Mouse (Mus musculus) limb, embryonic 12.5 days (tissue): Measurements from ENCODE around the gene Fcnb. TPM values are rescaled to one million over a fixed set of nuclear protein-coding genes. Genes with fewer than 3 reads are reported as not detected.

ENCODE experiments used
- ATAC-seq: fragments of 200-750 bp; cut with Nextera tagmentation; 2 replicates; pipeline ENCODE4 v1.8.0; 2017; ENCODE audit warnings: low read depth, moderate TSS enrichment; ENCODE audit not compliant: insufficient number of reproducible peaks, insufficient read depth, low FRiP score, low TSS enrichment
- H3K27ac ChIP-seq: fragments of 300-500 bp; sonication (generic); 2 replicates; pipeline ENCODE4 v1.5.1; 2016; ENCODE audit warnings: mild to moderate bottlenecking, moderate library complexity
- H3K27me3 ChIP-seq: fragments of 300-500 bp; sonication (generic); 2 replicates; pipeline ENCODE4 v1.6.1; 2016; ENCODE audit warnings: mild to moderate bottlenecking, moderate library complexity
- H3K36me3 ChIP-seq: fragments of 300-500 bp; sonication (generic); 2 replicates; pipeline ENCODE4 v1.6.1; 2016; ENCODE audit warnings: mild to moderate bottlenecking, moderate library complexity
- H3K4me1 ChIP-seq: fragments of 300-500 bp; sonication (generic); replicated peaks from 2 replicates; pipeline ENCODE4 v1.6.1; 2016
- H3K4me2 ChIP-seq: fragments of 300-500 bp; sonication (generic); 2 replicates; pipeline ENCODE4 v1.6.1; 2016; ENCODE audit warnings: mild to moderate bottlenecking, moderate library complexity
- H3K4me3 ChIP-seq: fragments of 300-500 bp; sonication (generic); replicated peaks from 2 replicates; pipeline ENCODE4 v1.5.1; 2016; ENCODE audit warnings: mild to moderate bottlenecking
- H3K9ac ChIP-seq: fragments of 300-500 bp; sonication (generic); replicated peaks from 2 replicates; pipeline ENCODE4 v1.6.1; 2016; ENCODE audit warnings: mild to moderate bottlenecking, moderate library complexity
- H3K9me3 ChIP-seq: fragments of 300-500 bp; sonication (generic); 2 replicates; pipeline ENCODE4 v1.6.1; 2016; ENCODE audit warnings: mild to moderate bottlenecking, moderate library complexity
- WGBS: fragments of 180-500 bp; shearing (Covaris S2); methylation state at CpG from one replicate; pipeline ENCODE4 v1.1.7; 2016; 5-methylcytosine and 5-hydroxymethylcytosine counted together
- polyA plus RNA-seq: library from polyadenylated mRNA; unstranded; fragments of >200 nt; fragmentation: Nextera tagmentation; extraction: Ambion mirVana; gene quantifications from 2 replicates; pipeline ENCODE4 v1.2.1, GENCODE M21; 2016

Fcnb gene
- not detected in 2 replicates for polyA plus RNA-seq

- Histone ChIP-seq H3K4me3 (no peak within 1 kb of the TSS), H3K9ac (no peak within 1 kb of the TSS), H3K36me3 (no peaks in the 10 kb centered on the region), H3K4me1 (peaks cover 7% of the 10 kb centered on the region; the same call in 1 of the 2 replicates), H3K4me2 (no peak within 1 kb of the TSS), H3K27me3 (no peaks in the 10 kb centered on the region), H3K27ac (no peak within 1 kb of the TSS), H3K9me3 (no peaks in the 10 kb centered on the region)
- no peak for ATAC-seq
- WGBS: 82% methylated on average over 3 of the region's 3 CpGs
These were observed at the start of gene Fcnb for GRCm38 (mm10) chr2:28084768-28085167. TSS of gene Fcnb (minus strand) at chr2:28084885.

- no peak overlapping the region for H3K4me2 ChIP-seq
- no peak overlapping the region for H3K4me3 ChIP-seq
- H3K4me1 ChIP-seq: peaks cover 18% of the 10 kb centered on the region
- H3K9ac ChIP-seq: no peak overlapping the region
- H3K9me3 ChIP-seq: no peaks in the 10 kb centered on the region
- no peaks in the 10 kb centered on the region for H3K36me3 ChIP-seq
- no peak for ATAC-seq
- WGBS: 79% methylated on average over 9 of the region's 9 CpGs
- no peaks in the 10 kb centered on the region; the same call in 1 of the 2 replicates for H3K27me3 ChIP-seq
- H3K27ac ChIP-seq: no peak overlapping the region
These were observed 49.1 kb upstream of the Fcnb start for GRCm38 (mm10) chr2:28133833-28134232.

DNA sequence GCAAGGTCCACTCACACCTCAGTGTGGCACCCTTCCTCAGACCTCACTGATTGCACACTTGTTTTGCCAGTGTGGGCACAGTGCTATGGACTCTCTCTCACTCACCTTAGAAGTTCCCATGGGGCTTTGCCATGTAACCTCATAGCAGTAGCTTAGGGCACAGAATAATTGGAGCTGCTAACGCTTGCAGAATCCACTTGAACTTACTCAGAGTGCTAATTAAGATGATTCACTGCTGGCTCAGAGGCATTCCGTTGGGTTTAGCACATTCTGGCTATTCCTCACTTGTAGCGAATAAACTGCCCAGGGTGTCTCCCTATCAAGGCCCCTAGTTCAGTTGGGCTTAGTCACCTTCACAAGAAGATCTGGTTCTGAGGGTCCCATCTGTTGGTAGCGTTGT, 47.4 kb upstream of the Fcnb start:
- H3K4me2 ChIP-seq: no peak overlapping the region
- no peaks in the 10 kb centered on the region for H3K36me3 ChIP-seq
- 64% methylated on average over 4 of the region's 4 CpGs for WGBS
- ATAC-seq: no peak
- H3K27ac ChIP-seq: no peak overlapping the region
- no peaks in the 10 kb centered on the region for H3K9me3 ChIP-seq
- H3K4me3 ChIP-seq: no peak overlapping the region
- H3K9ac ChIP-seq: no peak overlapping the region
- H3K4me1 ChIP-seq: peaks cover 6% of the 10 kb centered on the region
- no peaks in the 10 kb centered on the region; the same call in 1 of the 2 replicates for H3K27me3 ChIP-seq

GRCm38 (mm10) chr2:28126763-28127438, 42.2 kb upstream of the Fcnb start:
- ATAC-seq: no peak
- Histone ChIP-seq H3K27me3 (no peaks in the 10 kb centered on the region), H3K4me3 (no peak overlapping the region), H3K9ac (no peak overlapping the region), H3K9me3 (peaks cover 7% of the 10 kb centered on the region), H3K4me1 (no peaks in the 10 kb centered on the region; the same call in 1 of the 2 replicates), H3K36me3 (no peaks in the 10 kb centered on the region), H3K4me2 (no peak overlapping the region), H3K27ac (no peak overlapping the region)
- WGBS: 83% methylated on average over 12 of the region's 12 CpGs

GRCm38 (mm10) chr2:28123910-28124309, 39.2 kb upstream of the Fcnb start:
- Histone ChIP-seq H3K4me1 (no peaks in the 10 kb centered on the region; the same call in 1 of the 2 replicates), H3K4me2 (no peak overlapping the region), H3K27ac (no peak overlapping the region), H3K27me3 (no peaks in the 10 kb centered on the region), H3K9me3 (peaks cover 9% of the 10 kb centered on the region), H3K36me3 (no peaks in the 10 kb centered on the region), H3K9ac (no peak overlapping the region), H3K4me3 (no peak overlapping the region)
- ATAC-seq: no peak
- 86% methylated on average over 2 of the region's 2 CpGs for WGBS

DNA sequence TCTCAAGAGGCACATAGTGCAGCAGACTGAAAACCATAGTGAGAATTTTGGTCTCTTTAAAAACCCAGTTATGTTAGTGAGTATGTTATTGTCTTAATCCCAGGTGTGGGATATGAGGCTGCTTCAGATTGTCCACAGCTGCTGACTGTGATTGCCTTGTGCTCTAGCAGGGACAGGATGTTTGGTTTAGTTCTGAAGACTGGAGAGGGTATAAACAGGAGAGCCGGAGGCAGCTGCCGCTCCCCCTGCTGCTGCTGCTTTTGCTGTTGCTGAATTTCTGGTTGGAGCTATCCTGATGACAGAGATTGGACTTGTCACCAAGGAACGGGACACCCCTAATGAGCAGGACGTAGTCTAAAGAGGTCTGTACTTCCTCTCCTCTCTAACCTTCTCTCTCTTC, 36.6 kb upstream of the Fcnb start:
- H3K9ac ChIP-seq: no peak overlapping the region
- H3K27ac ChIP-seq: no peak overlapping the region
- H3K27me3 ChIP-seq: peaks cover 11% of the 10 kb centered on the region
- no peaks in the 10 kb centered on the region for H3K36me3 ChIP-seq
- no peak for ATAC-seq
- H3K4me3 ChIP-seq: no peak overlapping the region
- H3K4me2 ChIP-seq: no peak overlapping the region
- H3K9me3 ChIP-seq: peaks cover 9% of the 10 kb centered on the region
- 82% methylated on average over 4 of the region's 4 CpGs for WGBS
- peaks cover 11% of the 10 kb centered on the region for H3K4me1 ChIP-seq

- ATAC-seq: no peak
- no peak overlapping the region for H3K4me2 ChIP-seq
- peaks cover 11% of the 10 kb centered on the region for H3K4me1 ChIP-seq
- H3K36me3 ChIP-seq: no peaks in the 10 kb centered on the region
- peaks cover 11% of the 10 kb centered on the region for H3K27me3 ChIP-seq
- no peak overlapping the region for H3K27ac ChIP-seq
- WGBS: 91% methylated on average over 9 of the region's 9 CpGs
- no peak overlapping the region for H3K4me3 ChIP-seq
- no peak overlapping the region for H3K9ac ChIP-seq
- peaks cover 9% of the 10 kb centered on the region for H3K9me3 ChIP-seq
These were observed 35.7 kb upstream of the Fcnb start for GRCm38 (mm10) chr2:28120342-28120741.

DNA sequence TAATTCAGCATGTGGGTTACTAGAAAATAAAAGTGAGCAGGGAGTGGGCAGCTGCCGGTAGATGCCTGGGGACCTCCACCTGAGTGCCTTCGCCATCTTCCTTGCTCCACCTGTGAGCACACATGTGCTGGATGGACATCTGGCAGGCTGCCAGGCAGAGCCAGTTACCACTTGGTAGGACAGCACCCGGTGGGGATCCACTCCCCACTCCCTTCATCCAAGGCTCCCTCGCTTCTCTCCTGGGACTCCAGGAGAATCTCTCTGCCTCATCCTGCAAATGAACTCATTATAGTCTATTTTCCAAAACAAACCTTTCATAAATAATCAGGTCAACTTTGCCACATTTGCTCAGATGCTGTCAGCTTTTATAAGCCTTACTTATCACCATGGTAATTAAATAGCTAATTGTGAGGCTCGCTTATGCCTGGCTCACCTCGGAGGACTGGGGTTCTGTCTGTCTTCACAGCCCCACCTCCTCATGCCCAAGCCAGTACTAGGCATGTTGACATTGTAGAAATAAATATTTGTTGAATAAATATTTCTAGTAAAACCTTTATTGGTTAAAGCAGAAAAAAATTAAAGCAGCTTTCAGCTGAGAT, 33.9 kb upstream of the Fcnb start:
- Histone ChIP-seq H3K4me1 (peaks cover 25% of the 10 kb centered on the region), H3K9me3 (peaks cover 9% of the 10 kb centered on the region), H3K4me2 (no peak overlapping the region), H3K36me3 (no peaks in the 10 kb centered on the region), H3K4me3 (no peak overlapping the region), H3K27me3 (peaks cover 11% of the 10 kb centered on the region), H3K27ac (no peak overlapping the region), H3K9ac (no peak overlapping the region)
- WGBS: 54% methylated on average over 6 of the region's 6 CpGs
- ATAC-seq: no peak

DNA sequence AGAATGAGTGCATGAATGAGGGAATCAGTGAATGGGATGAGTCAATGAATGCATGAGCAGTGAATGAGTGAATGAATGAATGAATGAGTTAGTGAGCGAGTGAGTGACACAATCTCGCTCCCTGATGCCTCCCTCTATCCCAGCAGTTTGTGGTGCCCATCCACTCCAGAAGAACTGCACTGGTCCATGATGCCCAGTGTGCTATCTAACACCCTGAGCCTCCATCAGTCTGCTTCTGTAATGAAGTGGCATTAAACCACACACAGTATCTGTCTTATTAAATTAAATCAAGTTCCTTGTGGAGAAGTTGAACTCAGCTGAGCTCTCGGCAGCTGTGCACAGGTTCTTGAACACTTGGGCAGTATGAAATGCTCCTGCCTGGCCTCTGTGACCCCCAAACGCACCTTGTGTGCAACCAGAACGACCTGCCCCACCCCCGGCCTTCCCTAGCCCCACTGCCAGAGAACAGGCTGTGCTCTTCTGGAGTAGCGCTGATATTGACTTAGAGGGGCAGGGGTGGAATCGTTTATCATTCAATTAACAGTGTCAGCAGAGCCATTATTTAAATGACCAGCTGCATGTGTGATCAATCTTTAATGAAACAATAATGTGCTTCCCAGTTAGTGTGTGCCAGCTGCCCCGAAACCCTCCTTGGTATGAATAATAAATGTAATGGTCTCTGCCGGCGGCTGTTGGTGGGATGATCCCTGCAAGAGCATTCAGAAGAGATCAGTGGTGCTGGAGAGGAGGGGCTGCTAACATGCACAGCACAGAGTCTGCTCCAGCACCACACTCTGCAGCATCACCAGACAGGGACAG, 33.0 kb upstream of the Fcnb start:
- no peak overlapping the region for H3K4me2 ChIP-seq
- H3K27me3 ChIP-seq: peaks cover 11% of the 10 kb centered on the region
- no peaks in the 10 kb centered on the region for H3K36me3 ChIP-seq
- no peak for ATAC-seq
- peaks cover 34% of the 10 kb centered on the region for H3K4me1 ChIP-seq
- H3K4me3 ChIP-seq: no peak overlapping the region
- H3K9me3 ChIP-seq: peaks cover 9% of the 10 kb centered on the region
- H3K9ac ChIP-seq: no peak overlapping the region
- H3K27ac ChIP-seq: no peak overlapping the region
- WGBS: 32% methylated on average over 11 of the region's 11 CpGs

GRCm38 (mm10) chr2:28108763-28109162, 24.1 kb upstream of the Fcnb start:
- no peak for ATAC-seq
- H3K9ac ChIP-seq: no peak overlapping the region
- no peak overlapping the region for H3K4me3 ChIP-seq
- H3K4me2 ChIP-seq: no peak overlapping the region
- no peaks in the 10 kb centered on the region for H3K36me3 ChIP-seq
- 67% methylated on average over 5 of the region's 5 CpGs for WGBS
- H3K27me3 ChIP-seq: no peaks in the 10 kb centered on the region
- peaks cover 23% of the 10 kb centered on the region for H3K4me1 ChIP-seq
- H3K9me3 ChIP-seq: no peaks in the 10 kb centered on the region
- H3K27ac ChIP-seq: no peak overlapping the region

DNA sequence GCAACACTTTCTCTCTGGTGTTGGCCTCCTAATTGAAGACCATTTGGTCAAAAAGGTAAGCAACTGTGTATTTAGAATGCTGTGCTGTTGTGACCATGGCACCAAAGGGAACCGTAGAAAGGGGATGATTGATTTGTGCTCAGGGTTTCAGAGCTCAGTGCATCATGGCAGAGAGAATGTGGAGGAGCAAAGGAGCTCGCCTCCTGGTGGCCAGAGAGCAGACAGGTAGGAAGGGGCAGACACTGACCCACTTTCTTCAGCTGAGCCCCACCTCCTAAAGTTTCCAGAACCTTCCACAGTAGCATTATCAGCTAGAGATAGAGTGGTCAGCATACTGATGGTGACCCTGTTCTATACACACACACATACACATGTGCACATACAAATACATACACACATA, 21.3 kb upstream of the Fcnb start:
- WGBS: 64% methylated on average over 2 of the region's 2 CpGs
- H3K27ac ChIP-seq: no peak overlapping the region
- no peaks in the 10 kb centered on the region for H3K36me3 ChIP-seq
- no peak overlapping the region for H3K9ac ChIP-seq
- no peaks in the 10 kb centered on the region for H3K4me1 ChIP-seq
- H3K27me3 ChIP-seq: no peaks in the 10 kb centered on the region
- no peaks in the 10 kb centered on the region for H3K9me3 ChIP-seq
- no peak for ATAC-seq
- no peak overlapping the region for H3K4me3 ChIP-seq
- no peak overlapping the region for H3K4me2 ChIP-seq
